Mouse (Mus musculus) forebrain, postnatal 0 days (tissue): ENCODE measurements at regions not wholly inside any gene's neighbourhood (a gene's known extent, or its start where the extent isn't known, plus 50 kb on each side); places are given as distances from the start of the nearest gene placed in this dataset.

ENCODE experiments used
- ATAC-seq: fragments of 200-750 bp; cut with Nextera tagmentation; 2 replicates; pipeline ENCODE4 v1.8.0; 2017; ENCODE audit warnings: mild to moderate bottlenecking, moderate library complexity
- DNase-seq: peaks from one replicate; pipeline ENCODE4 v3.0.0-alpha.2; 2015
- H3K27ac ChIP-seq: fragments of 300-500 bp; sonication (generic); 2 replicates; pipeline ENCODE4 v1.5.1; 2014; ENCODE audit warnings: low read depth, mild to moderate bottlenecking, antibody characterized with exemption, low read length, moderate library complexity, mixed read lengths
- H3K27me3 ChIP-seq: fragments of 300-500 bp; sonication (generic); 2 replicates; pipeline ENCODE4 v1.6.1; 2014; ENCODE audit warnings: mild to moderate bottlenecking, low read length, mixed read lengths; ENCODE audit not compliant: insufficient read depth
- H3K36me3 ChIP-seq: fragments of 300-500 bp; sonication (generic); 2 replicates; pipeline ENCODE4 v1.6.1; 2014; ENCODE audit warnings: mild to moderate bottlenecking, moderate library complexity; ENCODE audit not compliant: insufficient read depth
- H3K4me1 ChIP-seq: fragments of 300-500 bp; sonication (generic); 2 replicates; pipeline ENCODE4 v1.6.1; 2014; ENCODE audit warnings: antibody characterized with exemption; ENCODE audit not compliant: insufficient read depth
- H3K4me2 ChIP-seq: fragments of 300-500 bp; sonication (generic); 2 replicates; pipeline ENCODE4 v1.6.1; 2014; ENCODE audit warnings: low read depth, mild to moderate bottlenecking, moderate library complexity
- H3K4me3 ChIP-seq: fragments of 300-500 bp; sonication (generic); 2 replicates; pipeline ENCODE4 v1.5.1; 2014; ENCODE audit warnings: low read depth, low read length, mixed read lengths
- H3K9ac ChIP-seq: fragments of 300-500 bp; sonication (generic); 2 replicates; pipeline ENCODE4 v1.6.1; 2014; ENCODE audit warnings: mild to moderate bottlenecking
- H3K9me3 ChIP-seq: fragments of 300-500 bp; sonication (generic); 2 replicates; pipeline ENCODE4 v1.6.1; 2016; ENCODE audit warnings: low read length
- CTCF ChIP-seq: sonication (generic); IDR thresholded peaks from 2 replicates; pipeline ENCODE4 v1.5.1; 2016; ENCODE audit warnings: antibody characterized with exemption, control low read depth, low read depth
- WGBS: fragments of 180-500 bp; shearing (Covaris S2); extraction: QIAGEN DNeasy Blood & Tissue Kit; methylation state at CpG from one replicate; pipeline ENCODE4 v1.1.7; 2014; 5-methylcytosine and 5-hydroxymethylcytosine counted together

GRCm38 (mm10) chr13:107878980-107879379 lies 165.3 kb upstream of the Smim15 start:
- WGBS = 89% methylated on average over 3 of the region's 3 CpGs
- H3K4me1 ChIP-seq = peaks cover 2% of the 10 kb centered on the region; the same call in 1 of the 2 replicates
- no peak for TF ChIP-seq CTCF
- H3K4me2 ChIP-seq = no peak overlapping the region
- no peak overlapping the region for H3K4me3 ChIP-seq
- H3K9ac ChIP-seq = no peak overlapping the region
- H3K27ac ChIP-seq = no peak overlapping the region
- no peaks in the 10 kb centered on the region for H3K36me3 ChIP-seq
- ATAC-seq (no peak), DNase-seq (no peak)
- no peaks in the 10 kb centered on the region for H3K9me3 ChIP-seq
- no peaks in the 10 kb centered on the region for H3K27me3 ChIP-seq

GRCm38 (mm10) chr13:107873244-107873667 lies 171.0 kb upstream of the Smim15 start:
- no peak for DNase-seq
- Histone ChIP-seq H3K4me3 (no peak overlapping the region), H3K36me3 (no peaks in the 10 kb centered on the region), H3K27me3 (no peaks in the 10 kb centered on the region), H3K4me2 (no peak overlapping the region), H3K4me1 (no peaks in the 10 kb centered on the region), H3K27ac (no peak overlapping the region), H3K9me3 (no peaks in the 10 kb centered on the region), H3K9ac (no peak overlapping the region)
- no peak; the same call in 1 of the 2 replicates for TF ChIP-seq CTCF
- ATAC-seq = no peak
- 59% methylated on average over 2 of the region's 2 CpGs for WGBS

DNA sequence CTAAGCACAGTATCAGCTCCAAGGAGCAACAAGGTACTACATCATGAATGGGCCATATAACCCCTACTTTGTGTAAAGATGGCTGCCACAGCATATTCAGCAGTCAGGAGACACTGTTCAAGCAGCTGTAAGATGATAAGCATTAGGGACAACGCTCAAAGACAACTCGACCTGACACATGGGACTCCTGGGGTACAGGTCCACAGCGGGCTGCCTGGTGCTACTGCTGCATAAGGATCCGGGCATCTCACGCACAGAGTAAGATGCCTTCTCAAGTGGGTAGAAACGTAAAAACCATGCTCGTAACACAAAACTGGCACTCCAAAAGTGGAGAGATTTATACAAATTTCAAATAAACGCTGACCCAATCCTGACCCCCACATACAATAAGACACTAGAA lies 171.7 kb upstream of the Smim15 start:
- no peak for ATAC-seq
- Histone ChIP-seq H3K27ac (no peak overlapping the region), H3K9me3 (no peaks in the 10 kb centered on the region), H3K4me1 (no peaks in the 10 kb centered on the region), H3K36me3 (no peaks in the 10 kb centered on the region), H3K4me2 (no peak overlapping the region), H3K4me3 (no peak overlapping the region), H3K9ac (no peak overlapping the region), H3K27me3 (no peaks in the 10 kb centered on the region)
- no peak for DNase-seq
- 74% methylated on average over 8 of the region's 8 CpGs for WGBS
- no peak for TF ChIP-seq CTCF

DNA sequence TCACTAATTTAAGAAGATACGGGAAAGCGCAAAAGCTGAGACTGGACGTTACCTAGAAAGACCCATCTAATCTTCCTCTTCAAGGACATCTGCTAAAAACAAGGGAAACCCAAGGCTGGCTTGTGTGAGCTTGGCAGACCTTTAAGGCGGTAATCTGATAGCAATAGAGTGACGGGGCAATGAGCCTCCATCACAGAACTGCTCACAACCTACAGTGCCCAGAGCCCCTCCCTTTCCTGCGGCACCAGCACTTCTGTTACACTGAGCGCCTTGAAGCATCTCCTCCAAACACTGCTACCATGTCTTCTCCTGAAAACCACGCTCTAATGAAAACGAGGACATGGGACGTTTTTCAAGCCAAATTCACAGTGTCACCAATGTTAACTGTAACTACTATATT lies 172.1 kb upstream of the Smim15 start:
- Histone ChIP-seq H3K9ac (no peak overlapping the region), H3K27me3 (no peaks in the 10 kb centered on the region), H3K9me3 (no peaks in the 10 kb centered on the region), H3K4me1 (no peaks in the 10 kb centered on the region), H3K27ac (no peak overlapping the region), H3K36me3 (no peaks in the 10 kb centered on the region), H3K4me2 (no peak overlapping the region), H3K4me3 (no peak overlapping the region)
- DNase-seq = no peak
- no peak for TF ChIP-seq CTCF
- no peak; the same call in 1 of the 2 replicates for ATAC-seq
- 61% methylated on average over 10 of the region's 10 CpGs for WGBS

- ATAC-seq (no peak), DNase-seq (no peak)
- no peak overlapping the region for H3K4me2 ChIP-seq
- H3K4me1 ChIP-seq = peaks cover 4% of the 10 kb centered on the region; the same call in 1 of the 2 replicates
- no peak for TF ChIP-seq CTCF
- H3K4me3 ChIP-seq = no peak overlapping the region
- H3K36me3 ChIP-seq = no peaks in the 10 kb centered on the region
- 85% methylated on average over 7 of the region's 7 CpGs for WGBS
- H3K27me3 ChIP-seq = no peaks in the 10 kb centered on the region
- no peaks in the 10 kb centered on the region for H3K9me3 ChIP-seq
- H3K27ac ChIP-seq = no peak overlapping the region
- H3K9ac ChIP-seq = no peak overlapping the region
Observed at GRCm38 (mm10) chr13:107868906-107869305, 175.3 kb upstream of the Smim15 start.

- H3K9me3 ChIP-seq = no peaks in the 10 kb centered on the region
Observed at GRCm38 (mm10) chr13:107866825-107867224, 177.4 kb upstream of the Smim15 start.

DNA sequence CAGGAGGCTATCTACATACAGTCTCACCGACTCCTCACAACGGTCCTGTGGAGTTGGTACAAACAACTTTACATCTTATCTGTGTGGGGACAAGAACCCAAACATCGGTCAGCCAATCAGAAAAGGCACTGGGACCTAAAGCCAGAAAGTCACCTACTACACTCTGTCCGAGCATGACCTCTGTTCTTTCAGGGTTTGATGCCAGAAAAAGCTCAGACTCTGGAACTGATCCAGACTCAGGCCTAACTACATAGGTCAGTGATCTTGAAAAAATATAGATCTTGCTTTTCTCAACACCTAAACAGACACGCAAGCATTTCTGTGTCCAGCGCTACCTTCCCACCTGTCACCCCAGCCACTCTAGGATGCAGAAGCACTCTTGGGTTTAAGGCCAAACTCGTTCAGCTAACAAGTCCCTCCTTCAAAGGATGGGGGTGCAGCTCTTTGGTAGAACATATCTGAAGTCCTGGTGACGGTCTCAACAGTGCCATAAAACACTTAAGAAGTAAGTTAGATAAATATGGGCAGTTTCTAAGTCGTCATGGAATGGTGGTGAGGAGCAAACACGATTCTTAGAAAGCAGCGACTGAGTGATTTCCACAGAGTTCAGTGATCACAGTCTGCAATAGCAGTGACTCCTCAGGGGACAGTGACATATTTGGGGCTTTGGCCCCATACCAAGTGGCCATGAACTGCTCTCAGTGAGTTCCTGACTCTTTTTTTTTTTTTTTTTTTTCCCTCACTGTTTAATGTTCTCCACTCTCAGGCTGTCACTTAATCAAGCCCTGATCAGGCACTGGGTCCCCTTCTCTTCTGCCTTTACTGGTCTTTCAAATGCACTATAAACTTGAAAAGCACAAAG lies 181.2 kb upstream of the Smim15 start:
- no peak for DNase-seq
- TF ChIP-seq CTCF = no peak
- Histone ChIP-seq H3K4me3 (no peak overlapping the region), H3K36me3 (no peaks in the 10 kb centered on the region), H3K27me3 (no peaks in the 10 kb centered on the region), H3K27ac (no peak overlapping the region), H3K9me3 (no peaks in the 10 kb centered on the region), H3K4me2 (no peak overlapping the region), H3K4me1 (peaks cover 5% of the 10 kb centered on the region; the same call in 1 of the 2 replicates), H3K9ac (no peak overlapping the region)
- no peak for ATAC-seq
- 84% methylated on average over 11 of the region's 11 CpGs for WGBS

More at GRCm38 (mm10) chr13:107866825-107867224, 177.4 kb upstream of the Smim15 start:
- Histone ChIP-seq H3K4me3 (no peak overlapping the region), H3K27me3 (no peaks in the 10 kb centered on the region), H3K4me2 (no peak overlapping the region), H3K27ac (no peak overlapping the region), H3K9ac (no peak overlapping the region), H3K4me1 (peaks cover 5% of the 10 kb centered on the region; the same call in 1 of the 2 replicates), H3K36me3 (no peaks in the 10 kb centered on the region)
- ATAC-seq (no peak), DNase-seq (no peak)
- TF ChIP-seq CTCF = no peak
- 90% methylated on average over 4 of the region's 4 CpGs for WGBS
